Mouse (Mus musculus): ENCODE results near the gene Krt80. TPM values are rescaled to one million over a fixed set of nuclear protein-coding genes. Genes with fewer than 3 reads are reported as not detected.

Gene Krt80
- total and polyA plus RNA-seq, 3 experiments, result 0.20 TPM; not detected in 2

DNA sequence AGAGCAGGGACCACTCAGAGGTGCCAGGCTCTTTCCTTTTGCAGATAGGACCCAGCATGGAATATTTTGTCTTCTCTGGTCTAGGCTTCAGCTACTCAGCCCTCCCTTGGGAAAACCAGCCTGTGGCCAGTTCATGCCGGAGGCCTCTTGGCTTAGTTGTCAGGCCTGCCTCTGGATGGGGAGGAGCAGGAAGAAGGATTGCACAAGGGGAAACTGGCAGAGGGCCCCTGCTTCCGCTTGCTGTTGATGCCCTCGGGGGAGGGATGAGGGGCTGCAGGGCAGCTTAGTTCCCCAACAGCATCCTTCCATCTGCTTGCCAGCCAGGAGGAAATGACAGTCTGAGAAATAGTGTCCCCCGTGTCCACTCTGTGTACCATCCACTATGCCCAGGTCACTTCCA lies 4.9 kb upstream of the Krt80 start:
- in situ Hi-C loops (cut with MboI; ENCODE audit: low pct_ligation_motif_present, low pct_unique_long_range_greater_than_20kb, low sequenced_read_pairs) (no loop called here), dilution Hi-C loops (cut with MboI; ENCODE audit: extremely low pct_ligation_motif_present, extremely low pct_unique_long_range_greater_than_20kb, low sequenced_read_pairs) (no loop called here)
- Histone ChIP-seq H3K9ac (ENCODE audit: insufficient read depth, low read depth) (no peak overlapping the region), H3K9me3 (replicated peaks; ENCODE audit: low read length) (no peaks in the 10 kb centered on the region), H3K27ac (ENCODE audit: insufficient read depth, low read depth) (no peak overlapping the region), H3K27me3 (replicated peaks) (peaks cover 89% of the 10 kb centered on the region), H3K4me3 (replicated peaks in 1 of 3; ENCODE audit: low read depth in 2 of 3, low read length in 2 of 3, poor library complexity in 1 of 3) (no peak overlapping the region), H3K36me3 (replicated peaks in 1 of 2; ENCODE audit: control insufficient read depth in 1 of 2, insufficient read depth in 1 of 2, low read length in 1 of 2) (no peaks in the 10 kb centered on the region), H3K4me2 (ENCODE audit: insufficient read depth, low read depth, poor library complexity, severe bottlenecking) (no peak overlapping the region), H3K4me1 (ENCODE audit: control insufficient read depth in 1 of 2, insufficient read depth in 2 of 2) (peaks cover 0 to 9% of the 10 kb centered on the region in 2 experiments; a peak in 1 of 4 replicates), H3K79me2 (replicated peaks; ENCODE audit: control insufficient read depth, extremely low read depth, insufficient read depth, poor library complexity, severe bottlenecking) (no peaks in the 10 kb centered on the region)
- TF ChIP-seq SIN3A (IDR thresholded peaks at IDR 0.05; ENCODE audit: low read length) (no peak), ZNF384 (IDR thresholded peaks at IDR 0.05; ENCODE audit: low read depth, low read length) (no peak), TCF12 (IDR thresholded peaks at IDR 0.05; ENCODE audit: low read depth, low read length) (no peak), JUND (conservative IDR thresholded peaks at IDR 0.05; ENCODE audit: low read depth, low read length) (no peak), ZKSCAN1 (IDR thresholded peaks at IDR 0.05; ENCODE audit: borderline replicate concordance, low read depth, low read length) (no peak), HCFC1 (IDR thresholded peaks at IDR 0.05; ENCODE audit: low read depth, low read length) (no peak), EP300 (IDR thresholded peaks at IDR 0.05; ENCODE audit: low read length) (no peak), ETS1 (conservative IDR thresholded peaks at IDR 0.05; ENCODE audit: low read depth, low read length) (no peak), RCOR1 (conservative IDR thresholded peaks at IDR 0.05; ENCODE audit: low read depth, low read length) (no peak), CHD2 (IDR thresholded peaks at IDR 0.05; ENCODE audit: low read length) (no peak), ELF1 (IDR thresholded peaks at IDR 0.05; ENCODE audit: low read depth, low read length) (no peak), CHD1 (IDR thresholded peaks at IDR 0.05; ENCODE audit: low read depth, low read length) (no peak), PAX5 (IDR thresholded peaks at IDR 0.05; ENCODE audit: low read length) (no peak)
- DNase-seq (ENCODE audit: extremely low read depth), result no peak

DNA sequence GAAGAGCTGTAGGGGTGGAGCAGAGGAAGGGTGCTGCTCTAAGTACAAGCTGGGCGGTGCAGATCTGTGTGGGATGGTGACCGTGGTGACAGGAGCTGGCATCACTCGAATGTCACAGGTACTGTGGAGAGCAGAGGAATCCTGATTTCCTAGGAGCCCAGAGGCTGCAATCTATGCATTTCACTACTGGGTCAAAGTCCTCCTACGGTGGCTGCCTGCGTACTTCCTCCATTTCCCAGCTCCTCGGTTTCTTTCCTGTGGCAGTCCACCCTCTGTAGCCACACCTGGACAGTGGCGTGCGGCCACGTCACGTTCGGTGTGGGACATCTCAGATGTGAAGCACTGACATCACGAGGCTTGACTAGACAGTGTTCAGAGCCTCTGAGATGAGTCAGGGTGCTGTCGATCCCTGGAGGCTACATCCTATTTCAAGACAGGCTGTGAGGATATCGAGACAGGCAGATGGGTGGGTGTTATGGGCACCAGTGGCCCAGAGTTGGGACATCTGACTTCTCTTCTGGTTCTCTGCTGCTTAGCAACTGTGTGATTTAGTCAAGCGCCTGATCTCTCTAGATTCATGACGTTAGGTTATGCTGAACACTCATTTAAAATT lies 3.4 kb upstream of the Krt80 start:
- Histone ChIP-seq H3K9ac (ENCODE audit: insufficient read depth, low read depth) (no peak overlapping the region), H3K79me2 (replicated peaks; ENCODE audit: control insufficient read depth, extremely low read depth, insufficient read depth, poor library complexity, severe bottlenecking) (no peaks in the 10 kb centered on the region), H3K27me3 (replicated peaks) (peaks cover 83% of the 10 kb centered on the region), H3K36me3 (replicated peaks in 1 of 2; ENCODE audit: control insufficient read depth in 1 of 2, insufficient read depth in 1 of 2, low read length in 1 of 2) (no peaks in the 10 kb centered on the region), H3K4me1 (ENCODE audit: control insufficient read depth in 1 of 2, insufficient read depth in 2 of 2) (peaks cover 0 to 15% of the 10 kb centered on the region in 2 experiments; a peak in 2 of 4 replicates), H3K4me2 (ENCODE audit: insufficient read depth, low read depth, poor library complexity, severe bottlenecking) (no peak overlapping the region), H3K27ac (ENCODE audit: insufficient read depth, low read depth) (no peak overlapping the region), H3K4me3 (replicated peaks in 1 of 3; ENCODE audit: low read depth in 2 of 3, low read length in 2 of 3, poor library complexity in 1 of 3) (no peak overlapping the region), H3K9me3 (replicated peaks; ENCODE audit: low read length) (no peaks in the 10 kb centered on the region)
- no peak for TF ChIP-seq MAFK (IDR thresholded peaks at IDR 0.05; ENCODE audit: insufficient replicate concordance, low read length)
- in situ Hi-C loops (cut with MboI; ENCODE audit: low pct_ligation_motif_present, low pct_unique_long_range_greater_than_20kb, low sequenced_read_pairs) (no loop called here), dilution Hi-C loops (cut with MboI; ENCODE audit: extremely low pct_ligation_motif_present, extremely low pct_unique_long_range_greater_than_20kb, low sequenced_read_pairs) (no loop called here)
- no peak for DNase-seq (ENCODE audit: extremely low read depth)
